Mouse (Mus musculus): ENCODE results near the gene Arntl.

DNA sequence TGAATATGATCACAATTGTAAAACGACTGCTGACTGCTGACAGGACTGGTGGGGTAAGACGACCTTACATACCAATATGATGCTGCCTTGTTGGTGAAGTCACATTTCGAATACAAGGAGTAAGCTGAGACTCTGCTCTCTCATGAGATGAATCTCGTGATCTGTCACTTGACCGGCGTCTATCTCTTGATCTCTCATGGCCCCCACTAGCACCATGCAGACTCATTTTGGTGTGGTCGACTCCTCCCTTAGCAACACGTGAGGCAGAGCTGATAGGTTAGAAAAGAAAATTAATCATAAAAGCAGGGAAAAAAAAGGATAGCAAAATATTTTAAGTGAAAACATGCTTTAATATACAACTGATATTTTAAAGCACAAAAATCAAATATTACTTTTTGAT lies 128.0 kb downstream of the Arntl start:
- no peak for TF ChIP-seq CTCF (conservative IDR thresholded peaks at IDR 0.05; ENCODE audit: insufficient read depth, insufficient read length, low read depth, low read length)
- TF ChIP-seq POLR2A (IDR thresholded peaks at IDR 0.05; ENCODE audit: low read depth, low read length): no peak
